Mouse (Mus musculus): ENCODE results near the gene Olfr390.

- TF ChIP-seq CTCF (IDR thresholded peaks at IDR 0.05; ENCODE audit: low read depth, low read length) = no peak
- TF ChIP-seq TAL1 (conservative IDR thresholded peaks at IDR 0.05; ENCODE audit: low read depth, low read length) = no peak
- no peak for TF ChIP-seq GATA1 (IDR thresholded peaks at IDR 0.05; ENCODE audit: borderline replicate concordance, low read length)
- TF ChIP-seq POLR2AphosphoS5 (IDR thresholded peaks at IDR 0.05; ENCODE audit: insufficient replicate concordance, low read depth, low read length) = no peak
- TF ChIP-seq GATA2 (IDR thresholded peaks at IDR 0.05; ENCODE audit: borderline replicate concordance, low read depth, low read length) = no peak
These were observed 20.2 kb downstream of the Olfr390 start, which contains the start of gene Olfr391-ps for GRCm38 (mm10) chr11:73802952-73803351.

All from G1E (cell line).